Mouse (Mus musculus) cerebellum, adult 11 months (tissue): ENCODE results near the gene Gbp8.
"Not testable (repeated sequence)": the region's sequence is repeated elsewhere in the genome, so short reads cannot be mapped to it uniquely, and the experiment has no call there.

Source experiments
- DNase-seq: peaks from one replicate; pipeline ENCODE4 v3.0.0; 2022

The Gbp8 gene

DNA sequence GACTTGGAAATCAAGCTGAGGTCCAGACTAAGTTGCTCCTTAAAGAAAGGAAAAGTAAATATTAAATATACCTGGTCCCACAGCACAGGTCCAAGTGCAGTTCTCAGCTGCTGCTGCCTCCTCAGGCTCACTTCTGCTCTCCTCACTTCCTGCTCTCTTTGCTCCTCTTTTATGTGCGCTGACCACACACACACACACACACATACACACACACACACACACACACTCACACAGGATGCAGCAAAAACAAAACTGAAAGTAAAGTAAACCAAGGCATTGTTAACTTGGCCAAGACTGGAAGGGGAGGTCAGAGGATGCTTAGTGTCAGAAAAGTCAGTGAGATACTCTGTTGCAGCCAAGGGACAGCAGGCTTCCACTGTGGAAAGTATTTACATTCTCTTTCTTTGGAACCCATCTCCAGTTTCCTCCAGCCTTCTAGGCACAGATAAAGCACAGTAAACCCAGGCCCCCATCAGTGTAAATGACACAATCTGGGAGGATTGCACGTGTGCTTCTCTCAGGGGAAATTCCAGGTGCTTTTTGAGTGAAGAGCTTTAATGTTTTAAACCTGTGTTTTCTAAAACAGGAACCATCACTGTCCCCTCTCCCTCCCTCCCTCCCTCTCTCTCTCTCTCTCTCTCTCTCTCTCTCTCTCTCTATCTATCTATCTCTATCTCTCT is at the start of gene Gbp8, which contains the start of the genes Gbp9 and Gbp4:
TSS of gene Gbp8 (minus strand) at position 132 of the 680 bp plus-strand sequence.
TSS of gene Gbp9 (minus strand) at position 131 of the 680 bp plus-strand sequence.
TSS of gene Gbp4 (minus strand) at position 178 of the 680 bp plus-strand sequence.
- DNase-seq = not testable (repeated sequence)

DNA sequence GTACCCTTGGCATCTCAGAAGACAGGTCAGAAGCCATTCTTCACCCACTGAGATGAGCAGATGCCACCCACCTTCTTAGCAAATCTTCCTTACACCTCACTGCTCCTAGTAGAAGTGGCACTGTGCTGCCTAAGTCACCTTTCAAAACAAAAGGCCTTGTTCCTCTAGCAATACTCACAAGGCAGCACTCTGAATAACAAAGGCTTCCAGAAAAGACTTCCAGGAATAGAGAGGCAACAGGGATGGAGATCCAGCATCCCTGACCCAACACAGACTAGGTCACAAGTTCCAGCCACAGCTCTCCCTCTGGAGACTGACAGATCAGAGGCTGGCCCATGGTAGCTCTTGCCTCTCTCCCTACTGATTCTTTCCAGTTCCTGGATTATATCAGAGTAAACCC is 42.1 kb upstream of the Gbp8 start:
- no peak for DNase-seq

DNA sequence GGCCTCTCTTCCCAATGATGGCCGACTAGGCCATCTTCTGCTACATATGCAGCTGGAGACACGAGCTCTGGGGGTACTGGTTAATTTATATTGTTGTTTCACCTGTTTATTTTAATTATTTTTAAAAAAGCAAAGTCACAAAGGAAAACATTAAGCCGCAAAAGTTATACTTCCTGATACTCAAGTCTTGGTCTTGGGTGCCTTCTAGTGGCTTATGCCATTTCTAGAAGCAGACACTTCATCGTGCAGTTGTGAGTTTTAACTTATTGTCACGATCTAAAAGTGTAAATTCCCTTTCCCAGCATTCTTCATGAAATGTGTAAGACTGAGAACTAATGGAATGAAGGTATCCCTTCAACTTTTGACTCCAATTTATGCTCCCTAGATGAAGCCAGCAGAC is 17.2 kb upstream of the Gbp8 start:
- DNase-seq = no peak

DNA sequence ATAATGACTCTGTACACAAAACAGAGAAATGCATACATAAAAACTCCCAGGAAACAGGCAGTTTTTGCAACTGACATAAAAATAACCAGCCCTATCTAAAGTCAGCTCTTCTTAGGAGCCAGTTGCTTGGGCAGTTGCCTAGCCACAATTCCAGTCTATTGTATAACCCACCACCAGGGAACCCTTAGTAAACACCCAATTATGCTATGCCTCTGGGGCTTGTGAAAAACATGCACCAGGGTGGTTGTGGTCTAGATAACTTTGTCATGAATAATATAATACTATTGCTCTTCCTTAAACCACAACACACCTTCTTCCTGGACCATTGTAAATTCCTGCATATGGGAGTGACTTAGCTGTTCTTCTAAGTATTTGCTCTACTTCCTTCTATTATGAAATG is 14.7 kb upstream of the Gbp8 start:
- no peak for DNase-seq

DNA sequence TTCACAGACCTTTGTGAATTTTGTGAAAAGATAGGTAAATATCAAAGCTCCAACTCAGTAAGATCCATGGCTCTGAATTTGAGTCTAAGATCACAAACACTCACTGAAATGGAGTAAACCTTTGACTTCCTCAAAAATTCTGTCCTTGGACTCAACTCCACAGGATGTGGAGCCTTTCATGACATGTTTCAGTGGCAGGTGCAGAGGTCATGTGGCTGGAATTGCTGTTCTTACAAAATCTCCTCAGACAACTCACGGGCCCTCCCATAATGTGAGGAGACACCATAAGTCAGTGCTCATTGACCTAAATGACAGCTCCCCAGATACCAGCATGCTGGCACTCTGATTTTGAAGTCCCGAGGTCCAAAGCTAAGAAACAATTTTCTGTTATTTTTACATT is 8.7 kb upstream of the Gbp8 start:
- DNase-seq = not testable (repeated sequence)

DNA sequence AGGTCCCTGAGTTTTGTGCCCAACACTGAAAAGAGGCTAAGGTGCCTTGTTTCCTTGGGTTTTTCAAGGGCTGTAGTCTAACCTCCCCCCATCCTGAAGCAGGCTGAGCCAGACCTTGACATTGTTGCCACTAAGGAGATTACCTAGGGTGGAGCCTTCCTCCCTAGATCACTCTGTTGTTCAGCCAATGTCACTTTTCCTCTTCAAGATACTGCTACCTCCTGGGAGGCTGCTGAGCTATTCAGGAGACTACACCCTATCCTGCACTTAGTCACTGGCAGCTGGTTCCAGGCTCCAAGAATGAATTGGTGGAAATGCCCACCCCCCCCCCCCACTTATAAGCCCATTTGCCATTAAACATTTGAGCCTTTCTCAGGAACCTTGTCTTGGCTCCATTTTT is 7.1 kb upstream of the Gbp8 start:
- DNase-seq = no peak

DNA sequence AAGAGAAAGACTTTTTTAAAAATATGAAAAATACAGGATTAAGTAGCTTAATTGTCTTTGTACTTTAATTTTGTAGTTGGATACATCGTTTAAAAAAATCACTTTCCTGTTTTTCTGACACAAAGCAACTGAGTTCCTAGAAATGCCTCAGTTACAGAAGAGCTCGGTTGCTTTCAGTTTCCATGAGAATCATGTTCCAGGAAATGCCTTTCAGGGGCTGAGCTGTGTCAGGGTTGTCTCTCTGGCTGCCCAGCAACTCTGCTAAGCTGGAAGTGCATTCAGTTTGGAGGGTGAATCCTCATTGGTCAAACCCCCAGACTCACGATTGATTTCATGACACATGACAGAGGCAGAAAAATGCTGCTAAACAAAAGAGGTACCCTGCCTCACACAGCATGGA is 6.4 kb upstream of the Gbp8 start:
- not testable (repeated sequence) for DNase-seq

DNA sequence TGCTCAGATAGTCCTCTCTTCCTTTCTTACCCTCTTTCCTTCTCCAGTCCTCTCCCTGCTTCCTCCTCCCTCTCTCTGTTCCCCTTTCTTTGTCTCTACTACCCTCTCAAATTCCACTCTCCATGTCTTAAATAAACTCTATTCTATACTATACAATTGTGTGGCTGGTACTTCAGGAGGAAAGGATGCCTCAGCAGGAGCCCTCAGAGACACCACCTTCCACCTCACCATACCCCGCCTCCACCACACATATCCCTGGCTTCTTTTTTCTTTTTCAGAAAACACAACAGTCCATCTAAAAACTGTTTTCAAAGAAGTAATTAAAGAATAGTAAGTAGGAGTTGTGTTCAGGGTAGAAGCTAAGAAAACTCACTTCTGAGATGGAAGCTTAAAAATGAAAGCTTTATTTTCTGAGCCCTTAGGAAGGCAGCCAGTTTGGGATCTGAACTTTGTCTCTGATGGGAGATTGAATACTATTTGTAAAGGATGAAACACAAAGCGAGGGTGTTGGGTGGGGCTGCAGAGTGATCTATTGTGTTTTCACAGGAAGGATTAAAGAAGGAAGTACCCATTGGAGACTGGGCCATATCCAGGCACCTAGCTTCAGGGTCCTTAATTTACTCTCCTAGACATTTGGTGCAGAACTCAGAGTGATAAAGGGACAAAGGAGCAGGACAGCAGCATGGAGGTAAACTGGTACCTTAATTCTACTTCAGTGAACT is 910 bp upstream of the Gbp8 start:
- not testable (repeated sequence) for DNase-seq

DNA sequence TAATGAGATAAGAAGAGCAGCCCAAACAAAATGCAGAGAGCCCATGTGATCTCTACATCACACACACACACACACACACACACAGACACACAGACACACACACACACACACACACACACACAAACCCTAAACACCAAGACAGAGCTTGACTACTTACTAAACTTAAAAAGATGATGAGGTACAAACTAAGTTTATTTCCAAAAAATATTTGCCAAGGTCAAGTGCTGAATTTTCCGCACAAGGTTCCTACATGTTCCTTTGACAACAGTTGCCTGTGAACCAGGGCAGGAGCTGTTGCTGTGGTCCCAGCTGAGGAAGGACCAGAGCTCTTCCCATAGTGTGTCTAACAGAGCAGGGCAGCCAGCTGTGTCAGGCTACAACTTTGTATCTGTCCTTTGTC is 434 bp downstream of the Gbp8 start:
- DNase-seq = no peak

DNA sequence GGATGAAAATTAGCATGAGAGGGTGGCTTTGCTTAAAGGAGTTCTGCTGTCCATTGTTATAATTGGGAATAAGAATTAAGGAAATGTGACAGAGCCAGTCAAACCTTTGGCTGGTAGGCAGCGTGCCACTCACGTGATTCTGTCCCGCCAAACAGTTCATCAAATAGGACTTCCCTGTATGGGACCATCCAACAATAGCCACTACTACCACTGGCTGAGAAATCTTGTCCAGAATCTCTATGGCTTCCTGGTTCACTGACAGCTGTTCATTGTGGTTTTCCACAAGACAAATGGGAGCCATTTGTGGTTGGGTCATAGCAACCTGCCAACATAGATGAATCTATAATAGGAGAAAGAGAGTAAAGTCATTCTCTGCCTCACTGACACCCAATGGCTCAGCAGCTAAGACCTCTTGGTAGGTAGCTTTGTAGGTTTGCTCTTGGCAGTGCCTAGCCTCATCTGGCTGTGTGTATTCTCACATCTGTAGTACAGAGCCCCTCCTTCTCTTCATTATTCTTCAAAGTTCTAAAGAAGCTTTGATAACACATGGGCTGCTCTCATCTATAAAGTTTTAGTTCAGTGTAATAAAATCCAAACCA is 2.5 kb downstream of the Gbp8 start:
- not testable (repeated sequence) for DNase-seq

DNA sequence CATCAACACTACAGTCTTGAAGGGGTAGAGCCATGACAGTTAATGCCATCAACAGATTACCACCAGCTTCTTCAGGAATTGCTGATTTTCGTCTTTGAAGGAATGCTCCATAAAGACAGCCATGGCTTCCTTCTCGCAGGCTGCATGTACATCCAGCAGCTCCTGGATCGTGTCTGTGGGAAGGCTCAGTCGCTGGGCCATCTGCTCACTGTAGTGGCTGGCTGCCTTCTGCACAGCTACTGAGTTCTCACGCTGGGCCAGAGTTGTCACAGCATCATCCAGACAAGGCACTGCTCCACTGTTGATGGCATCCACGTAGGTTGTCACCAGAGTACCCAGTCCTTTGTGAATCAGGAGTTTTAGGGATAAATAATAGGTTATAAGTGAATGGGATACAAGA is 17.6 kb downstream of the Gbp8 start:
- not testable (repeated sequence) for DNase-seq

DNA sequence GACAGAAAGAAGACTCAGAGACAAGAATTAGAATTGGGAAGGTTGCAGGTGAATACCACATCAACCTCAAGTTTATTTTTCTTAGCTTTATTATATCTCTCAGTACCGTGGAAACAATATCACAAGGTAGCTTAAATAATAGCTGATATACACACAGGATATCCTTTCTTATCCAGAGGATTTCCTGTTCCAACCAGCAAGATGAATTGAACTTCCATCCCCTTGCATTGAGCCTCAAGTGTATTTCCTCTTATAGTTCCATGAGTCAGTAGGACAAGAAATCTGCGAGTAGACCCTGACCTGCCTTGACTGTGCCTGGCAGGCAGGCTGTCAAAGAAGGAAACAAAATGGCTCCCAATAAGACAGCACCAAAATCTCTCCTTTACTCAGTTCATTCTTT is 23.6 kb downstream of the Gbp8 start:
- DNase-seq = no peak

DNA sequence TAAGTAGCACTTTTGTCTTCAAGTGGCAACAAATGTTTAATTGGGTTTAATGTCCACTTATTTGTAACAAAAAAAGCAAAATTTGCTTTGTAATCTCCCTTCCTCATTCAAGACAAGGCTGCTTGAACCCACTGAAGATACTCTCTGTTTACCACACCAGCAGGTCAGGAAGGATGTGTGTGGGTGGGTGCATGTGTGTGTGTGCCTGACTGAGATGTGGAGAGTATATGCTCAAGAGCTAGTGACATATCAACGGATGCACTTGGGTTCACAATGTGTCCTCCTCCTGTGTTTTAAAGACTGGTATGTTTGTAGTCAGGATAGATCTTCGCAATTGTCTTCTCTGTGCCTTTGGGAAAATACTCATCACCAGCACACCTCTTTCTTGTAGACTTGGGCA is 24.6 kb downstream of the Gbp8 start:
- DNase-seq = no peak

DNA sequence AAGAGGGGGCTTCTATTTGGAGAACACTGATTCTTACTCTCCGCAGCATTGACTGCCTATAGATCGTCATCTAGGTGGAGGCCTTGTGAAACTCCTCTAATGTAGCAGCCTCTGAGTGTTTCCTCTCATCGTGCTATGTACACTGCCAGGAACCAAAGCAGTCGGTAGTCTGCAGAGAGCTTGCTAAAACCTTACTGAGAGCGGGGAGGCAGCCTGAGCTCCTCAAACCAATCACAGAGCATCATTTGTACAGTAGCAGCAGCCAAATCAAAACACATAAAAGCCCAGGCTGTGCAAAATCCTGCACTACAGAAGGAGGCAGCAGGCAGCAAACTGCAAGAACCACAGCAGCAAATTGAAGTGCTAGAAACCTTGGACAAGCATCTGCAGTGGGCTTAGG is 25.7 kb downstream of the Gbp8 start:
- DNase-seq = no peak

DNA sequence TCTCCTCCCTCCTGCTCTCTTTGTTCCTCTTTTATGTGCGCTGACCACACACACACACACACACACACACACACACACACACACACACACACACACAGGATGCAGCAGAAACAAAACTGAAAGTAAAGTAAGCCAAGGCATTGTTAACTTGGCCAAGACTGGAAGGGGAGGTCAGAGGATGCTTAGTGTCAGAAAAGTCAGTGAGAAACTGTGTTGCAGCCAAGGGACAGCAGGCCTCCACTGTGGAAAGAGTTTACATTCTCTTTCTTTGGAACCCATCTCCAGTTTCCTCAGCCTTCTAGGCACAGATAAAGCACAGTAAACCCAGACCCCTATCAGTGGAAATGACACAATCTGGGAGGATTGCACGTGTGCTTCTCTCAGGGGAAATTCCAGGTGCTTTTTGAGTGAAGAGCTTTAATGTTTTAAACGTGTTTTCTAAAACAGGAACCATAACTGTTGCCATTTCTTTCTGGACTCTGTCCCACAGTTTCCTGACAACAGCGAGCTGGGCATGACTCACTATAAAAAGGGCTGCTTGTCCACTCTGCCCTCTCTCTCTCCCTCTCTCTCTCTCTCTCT is 29.0 kb downstream of the Gbp8 start:
- not testable (repeated sequence) for DNase-seq

DNA sequence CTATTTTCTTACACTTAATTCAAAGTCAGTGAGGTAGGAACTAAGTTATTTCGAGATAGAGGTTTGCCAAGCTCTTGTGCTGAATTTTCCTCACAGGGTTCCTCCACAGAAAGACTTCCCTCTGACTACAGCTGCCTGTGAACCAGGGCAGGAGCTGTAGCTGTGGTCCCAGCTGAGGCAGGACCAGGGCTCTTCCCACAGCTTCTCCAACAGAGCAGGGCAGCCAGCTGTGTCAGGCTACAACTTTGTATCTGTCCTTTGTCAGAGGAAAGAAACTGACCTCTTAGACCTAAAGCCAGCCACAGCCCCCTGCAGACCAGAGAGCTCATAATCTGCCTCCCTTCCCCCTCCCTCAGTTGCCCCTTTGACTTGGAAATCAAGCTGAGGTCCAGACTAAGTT is 29.6 kb downstream of the Gbp8 start:
- not testable (repeated sequence) for DNase-seq

DNA sequence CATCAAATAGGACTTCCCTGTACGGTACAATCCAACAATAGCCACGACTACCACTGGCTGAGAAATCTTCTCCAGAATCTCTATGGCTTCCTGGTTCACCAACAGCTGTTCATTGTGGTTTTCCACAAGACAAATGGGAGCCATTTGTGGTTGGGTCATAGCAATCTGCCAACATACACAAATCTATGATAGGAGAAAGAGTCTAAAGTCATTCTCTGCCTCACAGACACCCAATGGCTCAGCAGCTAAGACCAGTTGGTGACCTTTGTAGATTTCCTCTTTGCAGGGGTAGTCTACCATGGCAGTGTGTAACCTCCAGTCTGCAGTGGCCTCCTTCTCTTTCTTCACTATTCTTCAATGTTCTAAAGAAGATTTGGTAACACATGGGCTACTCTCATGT is 33.7 kb downstream of the Gbp8 start:
- not testable (repeated sequence) for DNase-seq

DNA sequence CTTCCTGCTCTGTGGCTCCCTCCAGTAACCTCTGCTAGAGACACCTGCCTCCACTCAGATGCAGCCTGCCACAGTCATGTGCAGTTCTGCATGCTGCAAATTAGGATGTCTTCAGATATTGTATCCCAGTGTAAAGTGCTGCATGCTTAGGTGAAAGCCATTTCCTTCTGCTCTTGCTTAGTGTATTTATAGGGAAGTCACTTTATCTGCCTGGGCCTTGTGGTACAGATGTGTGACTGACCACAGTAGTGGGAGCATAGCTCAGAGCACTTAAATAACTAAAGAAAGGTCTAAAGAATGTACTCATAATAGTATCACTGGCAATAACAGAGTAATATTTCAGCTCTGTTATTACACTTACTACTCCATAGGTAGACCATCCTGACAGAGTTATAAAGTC is 57.4 kb downstream of the Gbp8 start:
- no peak for DNase-seq

DNA sequence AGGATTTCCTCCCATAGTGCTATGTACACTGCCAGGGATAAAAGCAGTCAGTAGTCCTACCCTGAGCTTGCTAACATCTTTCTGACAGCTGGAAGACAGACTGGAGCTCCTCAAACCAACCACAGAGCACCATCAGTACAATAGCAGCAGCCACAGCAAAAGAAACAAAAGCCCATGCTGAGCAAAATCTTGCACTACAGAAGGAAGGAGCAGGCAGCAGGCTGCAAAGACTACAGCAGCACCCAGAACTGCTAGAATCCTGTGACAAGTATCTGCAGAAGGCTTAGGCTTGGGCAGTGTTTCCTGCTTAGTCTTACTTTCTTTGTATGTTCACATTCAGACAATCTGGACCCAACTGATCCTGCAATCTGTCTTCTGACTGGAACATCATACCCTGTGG is 71.0 kb downstream of the Gbp8 start:
- not testable (repeated sequence) for DNase-seq

DNA sequence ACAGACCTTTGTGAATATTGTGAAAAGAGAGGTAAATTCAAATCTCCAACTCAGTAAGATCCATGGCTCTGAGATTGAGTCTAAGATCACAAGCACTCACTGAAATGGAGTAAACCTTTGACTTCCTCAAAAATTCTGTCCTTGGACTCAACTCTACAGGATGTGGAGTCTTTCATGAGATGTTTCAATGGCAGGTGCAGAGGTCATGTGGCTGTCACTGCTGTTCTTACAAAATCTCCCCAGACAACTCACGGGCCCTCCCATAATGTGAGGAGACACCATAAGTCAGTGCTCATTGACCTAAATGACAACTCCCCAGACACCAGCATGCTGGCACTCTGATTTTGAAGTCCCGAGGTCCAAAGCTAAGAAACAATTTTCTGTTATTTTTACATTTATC is 74.9 kb downstream of the Gbp8 start:
- not testable (repeated sequence) for DNase-seq

DNA sequence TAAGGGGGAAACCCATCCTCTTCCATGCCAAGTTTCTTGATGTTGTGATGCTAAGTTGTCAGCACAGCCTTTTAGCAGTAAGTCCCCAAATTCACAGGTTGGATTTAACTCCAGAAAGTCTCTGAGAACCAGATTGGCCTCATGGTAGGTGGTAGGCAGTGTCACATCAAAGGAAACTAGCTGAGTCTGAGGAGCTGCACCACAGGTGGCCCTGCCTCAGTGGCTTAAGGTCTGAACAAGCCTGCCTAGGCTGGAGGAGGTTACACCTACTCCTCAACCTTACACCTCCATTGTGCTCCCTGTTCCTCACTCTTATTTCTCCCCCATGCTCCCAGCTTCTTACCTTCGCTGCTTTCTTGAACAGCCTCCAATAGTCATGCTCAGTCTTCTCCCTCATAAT is 76.0 kb downstream of the Gbp8 start:
- no peak for DNase-seq

DNA sequence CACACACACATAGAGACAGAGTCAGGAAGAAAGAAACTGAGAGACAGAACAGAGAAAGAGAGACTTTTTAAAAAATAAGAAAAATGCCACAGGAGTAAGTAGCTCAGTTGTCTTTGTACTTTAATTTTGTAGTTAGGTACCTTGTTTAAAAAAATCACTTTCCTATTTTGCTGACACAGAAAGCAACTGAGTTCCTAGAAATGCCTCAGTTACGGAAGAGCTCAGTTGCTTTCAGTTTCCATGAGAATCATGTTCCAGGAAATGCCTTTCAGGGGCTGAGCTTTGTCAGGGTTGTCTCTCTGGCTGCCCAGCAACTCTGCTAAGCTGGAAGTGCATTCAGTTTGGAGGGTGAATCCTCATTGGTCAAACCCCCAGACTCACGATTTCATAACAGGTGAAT is 76.9 kb downstream of the Gbp8 start:
- DNase-seq = not testable (repeated sequence)

DNA sequence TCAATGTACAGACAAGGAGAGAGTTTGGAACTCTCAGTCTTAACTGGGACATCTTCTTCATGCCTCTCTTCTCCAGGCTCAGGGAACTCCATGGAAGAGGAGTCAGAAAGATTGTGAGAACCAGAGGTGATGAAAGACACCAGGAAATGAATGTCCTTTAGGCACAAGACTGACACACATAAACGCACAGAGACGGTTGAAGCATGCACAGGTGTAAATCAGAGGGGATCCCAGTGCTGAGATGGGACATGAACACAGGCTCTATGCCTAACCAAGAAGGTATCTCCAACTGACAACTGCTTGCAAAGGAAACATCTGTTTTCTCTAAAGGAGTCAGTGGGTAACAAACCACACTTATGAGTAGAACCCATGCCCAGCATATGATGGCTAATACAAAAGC is 79.1 kb downstream of the Gbp8 start:
- no peak for DNase-seq

DNA sequence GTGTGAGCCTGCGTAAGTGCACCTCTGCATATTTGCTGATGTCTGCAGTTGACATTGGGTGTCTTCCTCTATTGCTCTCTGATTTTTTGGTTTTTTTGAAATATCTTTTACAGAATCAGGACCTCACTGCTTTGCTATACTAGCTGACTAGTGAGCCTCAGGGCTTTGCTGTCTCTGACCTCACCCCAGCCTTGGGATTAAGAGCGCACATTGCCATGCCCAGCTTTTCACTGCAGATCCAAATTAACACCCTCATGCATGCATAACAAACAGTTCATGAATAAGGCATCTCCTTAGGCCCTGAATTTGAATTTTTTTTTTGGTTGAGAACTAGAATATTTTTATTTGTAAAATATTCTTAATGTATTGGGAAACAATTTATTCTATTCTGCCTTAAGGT is 84.1 kb downstream of the Gbp8 start:
- no peak for DNase-seq
